Mouse (Mus musculus) heart, postnatal 10 days (tissue): ENCODE measurements around the gene Ap1ar. TPM values are rescaled to one million over a fixed set of nuclear protein-coding genes. Genes with fewer than 3 reads are reported as not detected.

Experiments
- DNase-seq, 2 experiments: peaks; one replicate each; pipeline ENCODE4 v3.0.0; 2021
- intact Hi-C: fragments of 180-260 bp; cut with DNase I; formaldehyde crosslinking; loops from one replicate; pipeline ENCODE4 v1.15.1; 2025
- total RNA-seq, 2 experiments: library from RNA; stranded (reverse); gene quantifications; 2 replicates each; pipeline ENCODE4 v1.2.3; 2021

The Ap1ar gene
- total RNA-seq, 2 experiments from 2014 or later: 18.1 to 18.9 TPM

GRCm38 (mm10) chr3:127843324-127843940, 6.1 kb upstream of the Ap1ar start:
- DNase-seq: no peak
- intact Hi-C loops: no loop called here

GRCm38 (mm10) chr3:127841926-127842325, 4.6 kb upstream of the Ap1ar start:
- DNase-seq: no peak
- intact Hi-C loops: no loop called here

- no peak for DNase-seq
- intact Hi-C loops: loop anchor here (1.0 to 5.0 kb wide), 3 partner anchors 49 to 211 kb away; partner anchors contain the start of gene Tifa
These were observed 785 bp upstream of the Ap1ar start for GRCm38 (mm10) chr3:127837972-127838644.

GRCm38 (mm10) chr3:127836798-127837153, 547 bp downstream of the Ap1ar start:
- intact Hi-C loops: loop anchor here (1.0 to 5.0 kb wide), 3 partner anchors 47 to 209 kb away; partner anchors contain the start of gene Tifa
- DNase-seq: no peak

- no peak for DNase-seq
- intact Hi-C loops: loop anchor here (5.0 kb wide), 2 partner anchors 112 to 208 kb away; no protein-coding TSS in a partner anchor
These were observed 1.7 kb downstream of the Ap1ar start for GRCm38 (mm10) chr3:127835594-127835993.

- DNase-seq: no peak
- intact Hi-C loops: no loop called here
These were observed 3.3 kb downstream of the Ap1ar start for GRCm38 (mm10) chr3:127834040-127834439.

- no peak for DNase-seq
- intact Hi-C loops: no loop called here
These were observed 6.2 kb downstream of the Ap1ar start for GRCm38 (mm10) chr3:127831079-127831478.

- no peak for DNase-seq
- intact Hi-C loops: no loop called here
These were observed 7.1 kb downstream of the Ap1ar start for GRCm38 (mm10) chr3:127830183-127830582.

GRCm38 (mm10) chr3:127827123-127827522, 10.2 kb downstream of the Ap1ar start:
- peak; percentile 33 to 37 for DNase-seq
- intact Hi-C loops: no loop called here

GRCm38 (mm10) chr3:127826503-127826902, 10.8 kb downstream of the Ap1ar start:
- intact Hi-C loops: no loop called here
- no peak for DNase-seq

GRCm38 (mm10) chr3:127823886-127824863, 13.1 kb downstream of the Ap1ar start:
- DNase-seq: no peak
- intact Hi-C loops: no loop called here

- intact Hi-C loops: no loop called here
- no peak for DNase-seq
These were observed 16.1 kb downstream of the Ap1ar start for GRCm38 (mm10) chr3:127821209-127821608.

- no peak for DNase-seq
- intact Hi-C loops: no loop called here
These were observed 16.9 kb downstream of the Ap1ar start for GRCm38 (mm10) chr3:127820400-127820799.

- no peak for DNase-seq
- intact Hi-C loops: no loop called here
These were observed 18.3 kb downstream of the Ap1ar start for GRCm38 (mm10) chr3:127818694-127819663.

GRCm38 (mm10) chr3:127817120-127817683, 20.1 kb downstream of the Ap1ar start:
- intact Hi-C loops: no loop called here
- no peak for DNase-seq

GRCm38 (mm10) chr3:127809103-127809502, 28.2 kb downstream of the Ap1ar start:
- intact Hi-C loops: no loop called here
- DNase-seq: no peak

GRCm38 (mm10) chr3:127807846-127808245, 29.5 kb downstream of the Ap1ar start:
- DNase-seq: no peak
- intact Hi-C loops: no loop called here

GRCm38 (mm10) chr3:127805991-127806390, 31.3 kb downstream of the Ap1ar start:
- DNase-seq: no peak
- intact Hi-C loops: no loop called here

GRCm38 (mm10) chr3:127805071-127805470, 32.3 kb downstream of the Ap1ar start:
- intact Hi-C loops: no loop called here
- no peak for DNase-seq

- no peak for DNase-seq
- intact Hi-C loops: no loop called here
These were observed 32.9 kb downstream of the Ap1ar start for GRCm38 (mm10) chr3:127804439-127804838.
